Mouse (Mus musculus) intestine, postnatal 0 days (tissue): ENCODE measurements around the gene 9930022D16Rik. TPM values are rescaled to one million over a fixed set of nuclear protein-coding genes. Genes with fewer than 3 reads are reported as not detected.

Source experiments
- ATAC-seq: fragments of 200-750 bp; cut with Nextera tagmentation; 2 replicates; pipeline ENCODE4 v1.8.0; 2017; ENCODE audit warnings: mild to moderate bottlenecking, moderate TSS enrichment, moderate library complexity
- H3K27ac ChIP-seq: fragments of 300-500 bp; sonication (generic); 2 replicates; pipeline ENCODE4 v1.5.1; 2014; ENCODE audit warnings: mild to moderate bottlenecking, low read depth, low read length, moderate library complexity
- H3K27me3 ChIP-seq: fragments of 300-500 bp; sonication (generic); replicated peaks from 2 replicates; pipeline ENCODE4 v1.6.1; 2014; ENCODE audit warnings: low read length, mixed read lengths; ENCODE audit not compliant: control insufficient read depth, insufficient read depth
- H3K36me3 ChIP-seq: fragments of 300-500 bp; sonication (generic); 2 replicates; pipeline ENCODE4 v1.6.1; 2014; ENCODE audit warnings: mild to moderate bottlenecking, moderate library complexity; ENCODE audit not compliant: control insufficient read depth, insufficient read depth
- H3K4me1 ChIP-seq: fragments of 300-500 bp; sonication (generic); replicated peaks from 2 replicates; pipeline ENCODE4 v1.6.1; 2014; ENCODE audit warnings: antibody characterized with exemption, low read length, mixed read lengths; ENCODE audit not compliant: control insufficient read depth, insufficient read depth
- H3K4me2 ChIP-seq: fragments of 300-500 bp; sonication (generic); replicated peaks from 2 replicates; pipeline ENCODE4 v1.6.1; 2014; ENCODE audit warnings: low read depth, mild to moderate bottlenecking, moderate library complexity
- H3K4me3 ChIP-seq: fragments of 300-500 bp; sonication (generic); 2 replicates; pipeline ENCODE4 v1.5.1; 2014; ENCODE audit warnings: low read depth, low read length
- H3K9ac ChIP-seq: fragments of 300-500 bp; sonication (generic); 2 replicates; pipeline ENCODE4 v1.6.1; 2014; ENCODE audit warnings: mild to moderate bottlenecking, low read depth, low read length
- H3K9me3 ChIP-seq: fragments of 300-500 bp; sonication (generic); 2 replicates; pipeline ENCODE4 v1.6.1; 2016; ENCODE audit warnings: mixed run types; ENCODE audit not compliant: control insufficient read depth
- CTCF ChIP-seq: sonication (generic); IDR thresholded peaks from 2 replicates; pipeline ENCODE4 v1.5.1; 2016; ENCODE audit warnings: low read depth, mild to moderate bottlenecking, control low read depth, antibody characterized with exemption, moderate library complexity
- WGBS: fragments of 180-500 bp; shearing (Covaris S2); extraction: QIAGEN DNeasy Blood & Tissue Kit; methylation state at CpG from one replicate; pipeline ENCODE4 v1.1.7; 2014; 5-methylcytosine and 5-hydroxymethylcytosine counted together
- polyA plus RNA-seq: library from polyadenylated mRNA; unstranded; fragments of >200 nt; fragmentation: Nextera tagmentation; extraction: Ambion mirVana; gene quantifications from 2 replicates; pipeline ENCODE4 v1.2.1, GENCODE M21; 2015

Gene 9930022D16Rik
- polyA plus RNA-seq, 1 experiment from 2014 or later = 0.08 TPM

DNA sequence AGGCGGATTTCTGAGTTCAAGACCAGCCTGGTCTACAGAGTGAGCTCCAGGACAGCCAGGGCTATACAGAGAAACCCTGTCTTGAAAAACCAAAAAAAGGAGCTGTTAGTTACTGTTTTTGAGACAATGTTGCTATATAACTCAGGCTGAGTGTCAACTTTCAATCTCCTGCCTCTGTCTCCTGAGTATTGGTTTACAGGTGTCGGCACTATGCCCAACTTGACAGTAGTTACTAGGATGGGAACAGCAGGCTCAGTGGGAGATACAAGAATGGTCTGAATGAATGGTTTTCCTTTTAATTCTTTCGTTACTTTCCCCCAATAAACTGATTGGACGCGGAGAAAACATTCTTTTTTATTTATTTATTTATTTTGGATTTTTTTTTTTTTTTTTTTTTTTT, 13.6 kb downstream of the 9930022D16Rik start:
- Histone ChIP-seq H3K4me2 (no peak overlapping the region), H3K4me1 (no peaks in the 10 kb centered on the region), H3K27ac (no peak overlapping the region), H3K36me3 (peaks cover 27% of the 10 kb centered on the region), H3K9me3 (no peaks in the 10 kb centered on the region), H3K4me3 (no peak overlapping the region), H3K27me3 (no peaks in the 10 kb centered on the region), H3K9ac (no peak overlapping the region)
- ATAC-seq = no peak
- 100% methylated on average over 5 of the region's 5 CpGs for WGBS
- no peak for TF ChIP-seq CTCF

DNA sequence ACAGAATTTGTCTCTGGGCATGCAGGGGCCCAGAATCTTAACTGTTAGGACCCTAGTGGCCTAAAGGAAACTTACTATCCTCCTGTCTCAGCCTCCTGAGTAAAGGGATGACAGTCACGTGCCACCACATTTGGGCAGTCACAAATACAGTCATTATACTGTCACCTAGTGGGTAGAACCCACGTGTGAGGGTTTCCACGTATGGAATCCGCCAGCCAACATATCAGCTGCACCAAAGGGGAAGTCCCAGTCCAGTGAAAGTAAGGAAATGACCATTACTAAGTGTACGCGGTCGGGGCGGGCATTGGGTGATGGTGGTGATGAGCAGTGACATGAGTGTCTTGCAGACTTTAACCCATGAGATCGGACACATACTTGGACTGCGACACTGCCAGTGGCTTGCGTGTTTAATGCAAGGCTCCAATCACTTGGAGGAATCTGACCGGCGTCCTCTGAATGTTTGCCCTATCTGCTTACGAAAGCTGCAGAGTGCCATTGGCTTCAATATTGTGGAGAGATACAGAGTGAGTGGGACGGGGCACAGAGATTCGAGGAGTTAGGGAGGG, 20.6 kb downstream of the 9930022D16Rik start:
- ATAC-seq = no peak
- no peak overlapping the region for H3K4me3 ChIP-seq
- no peak overlapping the region for H3K9ac ChIP-seq
- no peak for TF ChIP-seq CTCF
- peaks cover 48% of the 10 kb centered on the region for H3K36me3 ChIP-seq
- H3K4me2 ChIP-seq = no peak overlapping the region
- H3K4me1 ChIP-seq = no peaks in the 10 kb centered on the region
- H3K27ac ChIP-seq = no peak overlapping the region
- WGBS = 90% methylated on average over 16 of the region's 16 CpGs
- H3K9me3 ChIP-seq = no peaks in the 10 kb centered on the region
- no peaks in the 10 kb centered on the region for H3K27me3 ChIP-seq

GRCm38 (mm10) chr11:109436889-109437288, 23.2 kb downstream of the 9930022D16Rik start:
- Histone ChIP-seq H3K27ac (no peak overlapping the region), H3K4me3 (no peak overlapping the region), H3K4me2 (no peak overlapping the region), H3K36me3 (peaks cover 26% of the 10 kb centered on the region), H3K4me1 (no peaks in the 10 kb centered on the region), H3K9ac (no peak overlapping the region), H3K9me3 (no peaks in the 10 kb centered on the region), H3K27me3 (no peaks in the 10 kb centered on the region)
- no peak for ATAC-seq
- TF ChIP-seq CTCF = no peak
- WGBS = 68% methylated on average over 7 of the region's 8 CpGs

DNA sequence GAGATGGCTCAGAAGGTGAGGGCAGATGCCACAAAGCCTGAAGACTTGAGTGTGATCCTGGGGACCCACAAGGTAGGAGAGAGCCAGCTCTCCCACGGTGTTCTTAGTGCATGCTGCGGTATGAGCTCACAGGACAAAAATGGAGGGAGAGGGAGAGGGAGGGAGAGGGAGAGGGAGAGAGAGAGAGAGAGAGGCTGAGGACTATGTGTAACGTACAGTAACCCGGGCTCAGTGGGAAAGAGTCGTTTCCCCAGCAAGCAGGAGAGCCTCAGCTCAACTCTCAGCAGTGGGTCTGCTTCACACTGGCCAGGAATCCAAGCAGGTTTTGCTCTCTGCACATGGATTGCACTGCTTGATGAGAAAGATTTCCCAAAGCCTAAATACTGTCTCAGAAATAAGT, 25.5 kb downstream of the 9930022D16Rik start:
- Histone ChIP-seq H3K4me3 (peak overlapping the region; percentile 54), H3K4me1 (no peaks in the 10 kb centered on the region)
- WGBS = 27% methylated on average over 5 of the region's 5 CpGs

GRCm38 (mm10) chr11:109439829-109440340, 26.2 kb downstream of the 9930022D16Rik start:
- Histone ChIP-seq H3K4me1 (no peaks in the 10 kb centered on the region), H3K4me3 (peak overlapping the region; percentile 54), H3K27ac (no peak overlapping the region), H3K9me3 (no peaks in the 10 kb centered on the region), H3K9ac (peak overlapping the region; percentile 58), H3K4me2 (peak overlapping the region; percentile 79), H3K27me3 (no peaks in the 10 kb centered on the region), H3K36me3 (peaks cover 14% of the 10 kb centered on the region; the same call in 1 of the 2 replicates)
- peak; percentile 81 for ATAC-seq
- WGBS = 1% methylated on average over 32 of the region's 32 CpGs
- TF ChIP-seq CTCF = peak; percentile 32; the same call in 1 of the 2 replicates

More for the DNA sequence above, 25.5 kb downstream of the 9930022D16Rik start:
- H3K27me3 ChIP-seq = no peaks in the 10 kb centered on the region
- ATAC-seq = no peak
- H3K9me3 ChIP-seq = no peaks in the 10 kb centered on the region
- no peak for TF ChIP-seq CTCF
- peaks cover 19% of the 10 kb centered on the region for H3K36me3 ChIP-seq
- H3K9ac ChIP-seq = peak overlapping the region; percentile 58; the same call in 1 of the 2 replicates
- H3K27ac ChIP-seq = no peak overlapping the region
- peak overlapping the region; percentile 79 for H3K4me2 ChIP-seq

GRCm38 (mm10) chr11:109440641-109441040, 26.9 kb downstream of the 9930022D16Rik start:
- 61% methylated on average over 4 of the region's 4 CpGs for WGBS
- H3K4me3 ChIP-seq = peak overlapping the region; percentile 54
- no peaks in the 10 kb centered on the region for H3K4me1 ChIP-seq
- no peak for ATAC-seq
- H3K9ac ChIP-seq = no peak overlapping the region
- no peak for TF ChIP-seq CTCF
- H3K9me3 ChIP-seq = no peaks in the 10 kb centered on the region
- H3K27ac ChIP-seq = no peak overlapping the region
- H3K36me3 ChIP-seq = peaks cover 14% of the 10 kb centered on the region; the same call in 1 of the 2 replicates
- H3K27me3 ChIP-seq = no peaks in the 10 kb centered on the region
- H3K4me2 ChIP-seq = peak overlapping the region; percentile 79
